Mouse (Mus musculus) lung, postnatal 0 days (tissue): ENCODE data around the gene Foxi2. TPM values are rescaled to one million over a fixed set of nuclear protein-coding genes. Genes with fewer than 3 reads are reported as not detected.

Experiments
- ATAC-seq: fragments of 200-750 bp; cut with Nextera tagmentation; 2 replicates; pipeline ENCODE4 v1.8.0; 2017; ENCODE audit warnings: moderate library complexity
- DNase-seq: peaks from one replicate; pipeline ENCODE4 v3.0.0-alpha.2; 2016; ENCODE audit warnings: low spot score
- H3K27ac ChIP-seq: fragments of 300-500 bp; sonication (generic); 2 replicates; pipeline ENCODE4 v1.5.1; 2014; ENCODE audit warnings: antibody characterized with exemption, mild to moderate bottlenecking, low read length, mixed read lengths
- H3K27me3 ChIP-seq: fragments of 300-500 bp; sonication (generic); replicated peaks from 2 replicates; pipeline ENCODE4 v1.6.1; 2014; ENCODE audit warnings: low read length, mixed read lengths; ENCODE audit not compliant: insufficient read depth
- H3K36me3 ChIP-seq: fragments of 300-500 bp; sonication (generic); 2 replicates; pipeline ENCODE4 v1.6.1; 2014; ENCODE audit warnings: low read length, mixed read lengths; ENCODE audit not compliant: insufficient read depth
- H3K4me1 ChIP-seq: fragments of 300-500 bp; sonication (generic); 2 replicates; pipeline ENCODE4 v1.6.1; 2014; ENCODE audit warnings: antibody characterized with exemption, low read depth, low read length, mixed read lengths; ENCODE audit not compliant: insufficient read depth
- H3K4me2 ChIP-seq: fragments of 300-500 bp; sonication (generic); replicated peaks from 2 replicates; pipeline ENCODE4 v1.6.1; 2014; ENCODE audit warnings: low read depth, mild to moderate bottlenecking, low read length, moderate library complexity, mixed read lengths
- H3K4me3 ChIP-seq: fragments of 300-500 bp; sonication (generic); 2 replicates; pipeline ENCODE4 v1.5.1; 2014; ENCODE audit warnings: low read depth, low read length
- H3K9ac ChIP-seq: fragments of 300-500 bp; sonication (generic); replicated peaks from 2 replicates; pipeline ENCODE4 v1.6.1; 2014; ENCODE audit warnings: low read depth, mild to moderate bottlenecking
- H3K9me3 ChIP-seq: fragments of 300-500 bp; sonication (generic); 2 replicates; pipeline ENCODE4 v1.6.1; 2016; ENCODE audit warnings: low read length, mixed read lengths
- CTCF ChIP-seq: IDR thresholded peaks from 2 replicates; pipeline ENCODE4 v1.5.1; 2016; ENCODE audit warnings: antibody characterized with exemption, mild to moderate bottlenecking
- EP300 ChIP-seq: IDR thresholded peaks from 2 replicates; pipeline ENCODE4 v1.6.1; 2016; ENCODE audit warnings: antibody characterized with exemption, mild to moderate bottlenecking, control low read depth
- WGBS: fragments of 180-500 bp; shearing (Covaris S2); extraction: QIAGEN DNeasy Blood & Tissue Kit; methylation state at CpG from one replicate; pipeline ENCODE4 v1.1.7; 2014; 5-methylcytosine and 5-hydroxymethylcytosine counted together
- polyA plus RNA-seq: library from polyadenylated mRNA; unstranded; fragments of >200 nt; fragmentation: Nextera tagmentation; extraction: Ambion mirVana; gene quantifications from 2 replicates; pipeline ENCODE4 v1.2.1, GENCODE M21; 2015

Gene Foxi2
- polyA plus RNA-seq, 1 experiment from 2014 or later, result not detected

DNA sequence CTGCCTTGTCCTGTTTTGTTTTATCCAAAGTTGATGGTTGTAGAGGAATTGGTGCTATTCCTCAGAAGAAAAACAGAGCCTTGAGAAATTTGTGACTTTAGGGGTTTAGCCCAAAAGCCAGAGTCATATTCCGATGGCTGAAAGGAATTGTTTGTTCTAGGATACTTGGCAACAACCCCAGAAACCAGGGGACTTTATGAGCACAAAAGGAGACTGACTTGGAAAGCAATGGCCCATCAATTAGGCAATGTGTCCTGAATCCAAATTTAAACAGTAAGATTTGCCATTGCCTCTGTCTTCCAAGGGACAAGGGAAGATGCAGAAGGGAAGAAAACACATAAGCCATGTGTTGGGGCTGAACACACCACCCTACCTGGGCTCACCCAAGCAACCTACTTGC is 42.3 kb downstream of the Foxi2 start:
- no peak overlapping the region for H3K4me2 ChIP-seq
- H3K9ac ChIP-seq, result no peak overlapping the region
- H3K36me3 ChIP-seq, result no peaks in the 10 kb centered on the region
- no peak for TF ChIP-seq CTCF
- no peak for TF ChIP-seq EP300
- DNase-seq (no peak), ATAC-seq (no peak)
- H3K9me3 ChIP-seq, result no peaks in the 10 kb centered on the region
- no peak overlapping the region for H3K27ac ChIP-seq
- H3K4me1 ChIP-seq, result no peaks in the 10 kb centered on the region
- 42% methylated on average over 1 of the region's 1 CpGs for WGBS
- H3K4me3 ChIP-seq, result no peak overlapping the region
- H3K27me3 ChIP-seq, result no peaks in the 10 kb centered on the region

DNA sequence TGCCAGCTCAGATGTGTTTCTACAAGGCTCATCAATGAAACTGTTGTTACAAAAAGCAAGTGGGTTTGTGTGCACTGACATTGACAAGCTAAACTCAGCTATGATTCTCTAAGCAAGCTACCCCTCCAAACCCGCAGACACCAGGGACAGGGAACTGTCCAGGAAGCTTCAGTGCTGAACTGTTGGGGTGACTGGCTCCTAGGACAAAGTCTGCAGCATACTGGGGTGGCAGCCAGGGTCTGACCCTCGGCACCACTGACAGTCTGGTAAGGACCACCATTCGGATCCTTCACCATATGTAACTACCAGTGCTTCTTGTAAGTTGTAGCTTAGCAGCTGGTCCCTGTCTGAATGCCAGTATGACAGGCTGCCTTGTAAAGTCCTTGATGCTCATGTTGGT is 43.6 kb downstream of the Foxi2 start:
- Histone ChIP-seq H3K9me3 (no peaks in the 10 kb centered on the region), H3K4me3 (no peak overlapping the region), H3K4me2 (no peak overlapping the region), H3K27me3 (no peaks in the 10 kb centered on the region), H3K9ac (no peak overlapping the region), H3K4me1 (no peaks in the 10 kb centered on the region), H3K36me3 (no peaks in the 10 kb centered on the region), H3K27ac (no peak overlapping the region)
- 29% methylated on average over 3 of the region's 3 CpGs for WGBS
- no peak for ATAC-seq
- TF ChIP-seq CTCF (no peak), EP300 (no peak)
- no peak for DNase-seq

Other genes starting within 250 kb of the Foxi2 start
- not detected in 2 replicates for gene Nps, start 151.6 kb upstream of the Foxi2 start, polyA plus RNA-seq
- not detected in 2 replicates for gene Clrn3, start 118.3 kb downstream of the Foxi2 start, polyA plus RNA-seq
- 8.6 and 8.7 TPM in 2 replicates for gene Ptpre, start 127.2 kb downstream of the Foxi2 start, polyA plus RNA-seq